Mouse (Mus musculus) CH12.LX (cell line): ENCODE measurements around the gene Krt2.

Source experiments
- CTCF ChIP-seq, 2 experiments: IDR thresholded peaks in 1 of 2; conservative IDR thresholded peaks in 1 of 2; 2 replicates each; pipeline ENCODE4 v1.5.1; 2011 to 2012; ENCODE audit warnings: low read depth in 2 of 2, low read length in 2 of 2, improper control_type of control experiment in 1 of 2, inconsistent platforms in 1 of 2, mild to moderate bottlenecking in 1 of 2, moderate library complexity in 1 of 2
- E2F4 ChIP-seq: IDR thresholded peaks from 2 replicates; pipeline ENCODE4 v1.6.1; 2011; ENCODE audit warnings: low read depth, low read length, improper control_type of control experiment; ENCODE audit not compliant: insufficient replicate concordance
- KAT2A ChIP-seq: IDR thresholded peaks from 2 replicates; pipeline ENCODE4 v1.6.1; 2012; ENCODE audit warnings: low read length, improper control_type of control experiment, inconsistent platforms; ENCODE audit not compliant: insufficient replicate concordance
- POLR2A ChIP-seq: IDR thresholded peaks from 2 replicates; pipeline ENCODE4 v1.6.1; 2011; ENCODE audit warnings: low read depth, mild to moderate bottlenecking, improper control_type of control experiment, low read length
- USF1 ChIP-seq: IDR thresholded peaks from 2 replicates; pipeline ENCODE4 v1.6.1; 2014; ENCODE audit warnings: low read depth, mild to moderate bottlenecking, inconsistent platforms, low read length, improper control_type of control experiment
- ZKSCAN1 ChIP-seq: IDR thresholded peaks from 2 replicates; pipeline ENCODE4 v1.6.1; 2012; ENCODE audit warnings: low read depth, inconsistent platforms, low read length, improper control_type of control experiment, borderline replicate concordance
- ZNF384 ChIP-seq: IDR thresholded peaks from 2 replicates; pipeline ENCODE4 v1.6.1; 2012; ENCODE audit warnings: low read depth, low read length, improper control_type of control experiment, inconsistent platforms

- TF ChIP-seq KAT2A (no peak), E2F4 (no peak), USF1 (no peak), CTCF (conservative IDR thresholded peaks at IDR 0.05 in 1 of 2, IDR thresholded peaks at IDR 0.05 in 1 of 2; ENCODE audit: low read depth in 2 of 2, low read length in 2 of 2) (no peak), ZKSCAN1 (no peak), POLR2A (no peak), ZNF384 (no peak)
Measured at GRCm38 (mm10) chr15:101821786-101822185, 3.8 kb upstream of the Krt2 start.
